Mouse (Mus musculus): Measurements from ENCODE around the gene Anapc11.

Anapc11 gene

DNA sequence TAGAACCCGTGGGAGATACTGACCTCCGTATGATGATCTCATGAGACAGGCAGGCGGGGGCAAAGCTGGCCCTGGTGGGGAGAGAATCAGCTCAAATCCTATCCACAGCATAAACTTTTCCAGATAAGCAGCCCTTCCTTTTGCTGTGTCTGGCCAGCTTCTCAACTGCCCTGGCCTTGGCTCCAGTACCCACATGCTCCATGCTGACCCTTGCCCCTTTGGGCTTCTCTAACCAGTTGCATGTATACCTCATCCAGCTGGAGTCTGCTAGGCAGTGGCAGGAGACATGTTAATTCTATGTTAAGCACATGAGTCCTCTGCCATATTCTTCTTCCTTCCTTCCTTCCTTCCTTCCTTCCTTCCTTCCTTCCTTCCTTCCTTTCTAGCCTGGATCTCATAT is 56.5 kb downstream of the Anapc11 start:
- DNase-seq (ENCODE audit: low spot score in 2 of 2), result no peak

DNA sequence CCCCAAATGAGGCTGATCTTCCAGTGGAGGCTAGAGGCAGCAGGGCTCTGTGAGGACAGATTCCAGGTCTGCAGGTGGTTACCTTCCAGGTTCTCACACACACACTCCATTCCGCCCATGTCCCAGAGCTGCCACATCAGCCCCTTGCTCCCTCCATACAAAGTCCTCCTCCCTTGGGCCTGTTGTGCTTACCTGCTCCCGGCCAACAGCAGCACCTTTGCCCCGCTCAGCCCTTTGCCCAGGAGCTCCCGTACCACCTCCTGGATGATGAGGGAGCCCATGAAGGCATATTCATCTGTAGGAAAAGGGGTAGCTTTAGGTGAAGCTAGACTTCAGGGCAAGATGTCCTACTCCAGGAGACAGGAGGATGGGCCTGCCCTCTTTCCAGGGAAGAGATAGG is 59.1 kb downstream of the Anapc11 start:
- no peak for DNase-seq (ENCODE audit: low spot score in 2 of 2)
